Mouse (Mus musculus): ENCODE measurements around the gene Wdr59.
"Not testable (repeated sequence)": the region's sequence is repeated elsewhere in the genome, so short reads cannot be mapped to it uniquely, and the experiment has no call there.

The Wdr59 gene

GRCm38 (mm10) chr8:111538194-111538593 lies 16.3 kb upstream of the Wdr59 start:
- no peak for DNase-seq (ENCODE audit: low read depth, low spot score)

- DNase-seq (ENCODE audit: low read depth, low spot score) = no peak
These were observed 15.9 kb upstream of the Wdr59 start for GRCm38 (mm10) chr8:111537765-111538158.

- no peak for DNase-seq (ENCODE audit: low read depth, low spot score)
These were observed 15.3 kb upstream of the Wdr59 start for GRCm38 (mm10) chr8:111536978-111537764.

- no peak for DNase-seq (ENCODE audit: low read depth, low spot score)
These were observed 14.4 kb upstream of the Wdr59 start, which contains the start of gene Znrf1 for GRCm38 (mm10) chr8:111536031-111536977. Gene Znrf1, plus strand, starts transcription at chr8:111536097.

GRCm38 (mm10) chr8:111535491-111535890 lies 13.6 kb upstream of the Wdr59 start:
- no peak for DNase-seq (ENCODE audit: low read depth, low spot score)

GRCm38 (mm10) chr8:111533503-111533902 lies 11.6 kb upstream of the Wdr59 start:
- no peak for DNase-seq (ENCODE audit: low read depth, low spot score)

GRCm38 (mm10) chr8:111531621-111532020 lies 9.7 kb upstream of the Wdr59 start:
- DNase-seq (ENCODE audit: low read depth, low spot score) = no peak

- DNase-seq (ENCODE audit: low read depth, low spot score) = no peak
These were observed 9.3 kb upstream of the Wdr59 start for GRCm38 (mm10) chr8:111531191-111531590.

GRCm38 (mm10) chr8:111528071-111528470 lies 6.2 kb upstream of the Wdr59 start:
- DNase-seq (ENCODE audit: low read depth, low spot score) = no peak

- DNase-seq (ENCODE audit: low read depth, low spot score) = no peak
These were observed 5.3 kb upstream of the Wdr59 start for GRCm38 (mm10) chr8:111527149-111527548.

GRCm38 (mm10) chr8:111526403-111527024 lies 4.6 kb upstream of the Wdr59 start:
- no peak for DNase-seq (ENCODE audit: low read depth, low spot score)

GRCm38 (mm10) chr8:111517466-111517865 lies 4.4 kb downstream of the Wdr59 start:
- DNase-seq (ENCODE audit: low read depth, low spot score) = no peak

- no peak for DNase-seq (ENCODE audit: low read depth, low spot score)
These were observed 5.3 kb downstream of the Wdr59 start for GRCm38 (mm10) chr8:111516451-111517035.

GRCm38 (mm10) chr8:111513446-111513845 lies 8.4 kb downstream of the Wdr59 start:
- no peak for DNase-seq (ENCODE audit: low read depth, low spot score)

GRCm38 (mm10) chr8:111512941-111513340 lies 9.0 kb downstream of the Wdr59 start:
- no peak for DNase-seq (ENCODE audit: low read depth, low spot score)

- DNase-seq (ENCODE audit: low read depth, low spot score) = no peak
These were observed 11.5 kb downstream of the Wdr59 start for GRCm38 (mm10) chr8:111510401-111510800.

GRCm38 (mm10) chr8:111509278-111509677 lies 12.6 kb downstream of the Wdr59 start:
- no peak for DNase-seq (ENCODE audit: low read depth, low spot score)

- DNase-seq (ENCODE audit: low read depth, low spot score) = no peak
These were observed 13.3 kb downstream of the Wdr59 start for GRCm38 (mm10) chr8:111508566-111508965.

GRCm38 (mm10) chr8:111501724-111502464 lies 20.0 kb downstream of the Wdr59 start:
- DNase-seq (ENCODE audit: low read depth, low spot score) = no peak

GRCm38 (mm10) chr8:111498249-111498648 lies 23.6 kb downstream of the Wdr59 start:
- not testable (repeated sequence) for DNase-seq (ENCODE audit: low read depth, low spot score)

- DNase-seq (ENCODE audit: low read depth, low spot score) = no peak
These were observed 25.6 kb downstream of the Wdr59 start for GRCm38 (mm10) chr8:111496326-111496725.

Data from telencephalon, adult 2 months (tissue).